Mouse (Mus musculus) ovary, adult 10 weeks (tissue): Measurements from ENCODE around the gene Tanc2. TPM values are rescaled to one million over a fixed set of nuclear protein-coding genes. Genes with fewer than 3 reads are reported as not detected.

Experiments used
- polyA plus RNA-seq: library from polyadenylated mRNA; stranded (reverse); fragments of 350-450 nt; fragmentation: Illumina TruSeq; extraction: RNeasy Lipid Tissue Mini Kit (QIAGEN cat#74804); gene quantifications from one replicate; pipeline ENCODE4 v1.2.3, GENCODE M21; 2014

The Tanc2 gene
- 89.7 TPM for polyA plus RNA-seq

GRCm38 (mm10) chr11:105589877-105590641, at the start of gene Tanc2:
Gene Tanc2 (plus strand): TSS chr11:105589986.

GRCm38 (mm10) chr11:105952911-105953386, 363.2 kb downstream of the Tanc2 start, which contains the start of gene Cyb561:
Gene Cyb561 (minus strand): TSS chr11:105953336.

GRCm38 (mm10) chr11:105967741-105968574, 378.2 kb downstream of the Tanc2 start, which contains the start of gene Ace:
Gene Ace (plus strand): TSS chr11:105967945.

Other genes with a start within 250 kb of the Tanc2 start
- gene March10, start 133.3 kb upstream of the Tanc2 start, polyA plus RNA-seq = 0.71 TPM